In the genomic region with DNA sequence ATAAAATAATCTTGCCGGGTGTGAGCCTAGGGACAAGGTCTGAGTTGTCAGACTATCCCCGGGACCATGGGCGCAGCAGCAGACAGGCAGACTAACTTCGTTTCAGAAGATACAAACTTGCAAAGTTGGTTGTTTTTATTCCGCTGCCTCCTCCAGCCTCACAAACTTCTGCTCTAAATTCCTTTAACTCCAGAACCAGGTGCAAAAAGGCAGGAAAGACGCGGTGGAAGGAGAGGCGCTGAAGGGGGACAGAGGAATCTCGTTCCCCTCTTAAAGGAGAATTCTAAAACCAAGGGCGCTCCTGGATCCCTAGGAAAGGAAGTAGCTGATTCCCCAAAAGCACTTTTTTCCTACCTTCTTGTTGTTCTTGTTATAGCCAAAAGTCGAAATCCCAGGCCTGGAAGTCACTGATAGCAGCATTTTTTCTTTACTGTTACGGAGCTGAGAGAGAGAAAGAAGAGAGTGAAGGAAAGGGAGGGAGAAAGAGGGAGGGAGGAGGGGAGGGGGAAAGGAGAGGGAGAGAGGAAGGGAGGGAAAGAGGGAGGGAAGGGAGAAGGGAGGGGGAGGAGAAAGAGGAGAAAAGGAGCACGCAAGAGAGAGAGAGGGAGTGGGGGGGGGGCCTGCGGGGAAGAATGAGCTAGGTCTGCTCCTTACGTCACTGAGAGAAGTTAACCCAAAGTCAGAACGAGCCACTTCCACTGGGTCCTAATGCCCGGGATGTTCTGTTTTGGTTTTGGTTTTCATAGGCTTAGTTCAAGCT, we compare ENCODE assay signal across 8 mouse cellular contexts. TPM values are rescaled to one million over a fixed set of nuclear protein-coding genes. Genes with fewer than 3 reads are reported as not detected.
DNase-seq lines count a peak whose midpoint lies in the region; ATAC-seq lines count a peak whose summit lies in the region.

No protein-coding gene starts in this region.

- intact Hi-C loops in left cerebral cortex, postnatal 25 days (cut with DNase I), result loop anchor here (1.0 kb wide), 1 partner anchor 80 kb away; no protein-coding TSS in a partner anchor

- no peak for DNase-seq in frontal cortex, postnatal 10 days (ENCODE audit: low spot score in 2 of 2)
- DNase-seq in embryo, embryonic 10 days (ENCODE audit: low spot score), result peak; percentile 88
- peak; percentile 77 for DNase-seq in gastrocnemius, postnatal 25 days
- peak; percentile 52 to 77 for DNase-seq in left cerebral cortex, postnatal 25 days (ENCODE audit: low spot score in 2 of 2)
- DNase-seq in right cerebral cortex, postnatal 25 days, result peak; percentile 19

- ATAC-seq in frontal cortex, adult (ENCODE audit: low TSS enrichment), result peak; percentile 92
- peak; percentile 99 for ATAC-seq in inflammation-experienced regulatory T-cells, adult 6 months
- ATAC-seq in megakaryocyte progenitor cell, adult 5-6 weeks (replicated peaks; ENCODE audit: poor library complexity), result peak; percentile 97

RNA-seq across cellular contexts. Expression of a gene that starts 3.9 kb away (rescaled TPM):
- total RNA-seq in gastrocnemius, postnatal 25 days (2021), result 10 to 100 TPM; 54.4 to 61.5 TPM
- 10 to 100 TPM; 24.7 to 29.4 (median 27.8) TPM for polyA plus RNA-seq in inflammation-experienced regulatory T-cells, adult 6 months (2017; shearing (Covaris generic))
- total RNA-seq in left cerebral cortex, postnatal 25 days (2021), result 10 to 100 TPM; 11.3 to 13.5 TPM
- total RNA-seq in megakaryocyte progenitor cell, adult 5-6 weeks (2015), result 9.3 and 13.7 TPM in 2 replicates
- total RNA-seq in megakaryocyte progenitor cell, adult 5-6 weeks (2017), result 2.5 and 7.2 TPM in 2 replicates

RNA-seq across cellular contexts. Expression of a gene that starts 18.1 kb away (rescaled TPM):
- under 1 TPM; 0.41 to 0.94 TPM for total RNA-seq in gastrocnemius, postnatal 25 days (2021)
- under 1 TPM in 2 of 3 experiments, not detected in 1; 0.28 to 0.58 TPM for polyA plus RNA-seq in inflammation-experienced regulatory T-cells, adult 6 months (2017; shearing (Covaris generic))
- 10 to 100 TPM; 29.4 to 32.9 TPM for total RNA-seq in left cerebral cortex, postnatal 25 days (2021)
- 1.2 and 1.4 TPM in 2 replicates for total RNA-seq in megakaryocyte progenitor cell, adult 5-6 weeks (2015)
- total RNA-seq in megakaryocyte progenitor cell, adult 5-6 weeks (2017), result 0.67 and 3.6 TPM in 2 replicates

RNA-seq across cellular contexts. Expression of a gene that starts 35.4 kb away (rescaled TPM):
- total RNA-seq in gastrocnemius, postnatal 25 days (2021), result 10 to 100 TPM; 31.0 to 35.6 TPM
- polyA plus RNA-seq in inflammation-experienced regulatory T-cells, adult 6 months (2017; shearing (Covaris generic)), result 10 to 100 TPM in 2 of 3 experiments, 1 to 10 TPM in 1; 7.1 to 13.6 (median 13.5) TPM
- total RNA-seq in left cerebral cortex, postnatal 25 days (2021), result 10 to 100 TPM; 10.1 to 10.7 TPM
- 16.1 and 20.4 TPM in 2 replicates for total RNA-seq in megakaryocyte progenitor cell, adult 5-6 weeks (2015)
- total RNA-seq in megakaryocyte progenitor cell, adult 5-6 weeks (2017), result 15.6 and 20.0 TPM in 2 replicates

RNA-seq across cellular contexts. Expression of a gene that starts 49.5 kb away (rescaled TPM):
- total RNA-seq in gastrocnemius, postnatal 25 days (2021), result under 1 TPM in 1 of 2 experiments, not detected in 1; 0.13 TPM
- polyA plus RNA-seq in inflammation-experienced regulatory T-cells, adult 6 months (2017; shearing (Covaris generic)), result not detected
- not detected for total RNA-seq in left cerebral cortex, postnatal 25 days (2021)
- total RNA-seq in megakaryocyte progenitor cell, adult 5-6 weeks (2015), result 0.22 and 0.32 TPM in 2 replicates
- 0.10 and 0.29 TPM in 2 replicates for total RNA-seq in megakaryocyte progenitor cell, adult 5-6 weeks (2017)

RNA-seq across cellular contexts. Expression of a gene that starts 55.7 kb away (rescaled TPM):
- 1 to 10 TPM; 2.0 to 3.5 TPM for total RNA-seq in gastrocnemius, postnatal 25 days (2021)
- polyA plus RNA-seq in inflammation-experienced regulatory T-cells, adult 6 months (2017; shearing (Covaris generic)), result 10 to 100 TPM; 23.2 to 45.9 (median 27.2) TPM
- 1 to 10 TPM; 6.8 to 8.3 TPM for total RNA-seq in left cerebral cortex, postnatal 25 days (2021)
- 23.7 and 33.8 TPM in 2 replicates for total RNA-seq in megakaryocyte progenitor cell, adult 5-6 weeks (2015)
- 70.4 and 86.5 TPM in 2 replicates for total RNA-seq in megakaryocyte progenitor cell, adult 5-6 weeks (2017)

Comparison
In these comparisons a context has a peak if more than half of its experiments do, and no peak if none do; other contexts are left out.
1. DNase-seq: peak in embryo, embryonic 10 days (single experiment), gastrocnemius, postnatal 25 days (single experiment), left cerebral cortex, postnatal 25 days (2 of 2) and right cerebral cortex, postnatal 25 days (single experiment); none in frontal cortex, postnatal 10 days (0 of 2).
2. RNA of a gene that starts 18.1 kb away (total RNA-seq): 29.4 to 32.9 TPM in left cerebral cortex, postnatal 25 days; 0.67 to 3.6 TPM in megakaryocyte progenitor cell, adult 5-6 weeks and 0.41 to 0.94 TPM in gastrocnemius, postnatal 25 days; every median in the first group is over 4 times any median in the second.
3. Peak in every context shown above with its lines, with median percentiles within 50 percentile points of each other: ATAC-seq.